Mouse (Mus musculus): ENCODE data around the gene Nhej1.
A peak's percentile ranks its signal among the peaks of the same experiment; 100 is the strongest.

Nhej1 gene

DNA sequence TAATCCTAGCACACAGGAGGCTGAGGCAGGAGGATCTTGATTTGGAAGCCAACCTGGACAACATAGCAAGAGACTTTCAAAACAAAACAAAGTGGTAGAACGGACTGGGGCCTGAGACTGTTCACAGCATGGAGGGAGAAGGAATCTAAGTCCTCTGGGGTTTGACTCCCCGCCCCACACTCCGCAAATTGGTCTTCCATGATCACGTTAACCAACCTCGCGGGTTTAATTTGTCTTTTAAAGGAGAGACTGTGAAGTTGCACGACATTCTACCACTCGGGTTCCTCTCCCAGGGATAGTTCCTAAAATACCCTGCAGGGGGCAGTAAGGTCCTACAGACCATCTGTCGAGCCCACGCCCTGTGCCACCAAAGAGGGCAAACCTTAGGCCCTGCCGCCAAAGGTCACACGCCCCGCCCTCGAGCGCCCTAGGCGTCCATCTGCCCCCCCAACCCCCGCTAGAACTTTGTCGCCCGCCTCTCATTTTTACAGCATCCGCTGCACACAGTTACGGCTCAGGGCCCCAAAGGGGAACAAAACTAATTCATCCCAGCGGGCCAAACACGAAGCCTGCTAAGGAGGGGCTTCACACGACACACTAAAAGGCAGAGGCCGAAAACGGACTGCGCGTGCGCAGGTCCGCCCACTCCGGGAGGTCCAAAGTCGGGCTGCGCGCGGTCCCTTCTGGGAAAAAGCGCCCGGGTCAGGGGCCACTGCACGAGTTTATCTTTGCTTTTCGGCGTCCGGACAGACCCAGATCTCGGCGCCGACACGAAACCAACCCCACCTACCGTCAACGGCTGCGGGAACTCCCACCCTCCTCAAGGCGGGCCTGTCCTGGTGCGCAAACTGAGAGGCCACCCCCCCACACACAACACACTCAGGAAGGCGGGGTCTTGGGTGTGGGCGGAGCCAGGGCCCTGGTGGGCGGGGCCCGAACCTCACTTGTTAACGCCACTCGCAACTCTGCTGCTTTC, at the start of gene Nhej1:
TSS of gene Nhej1 (minus strand) at position 855 of the 976 bp plus-strand sequence.
- DNase-seq = peak; percentile 95

DNA sequence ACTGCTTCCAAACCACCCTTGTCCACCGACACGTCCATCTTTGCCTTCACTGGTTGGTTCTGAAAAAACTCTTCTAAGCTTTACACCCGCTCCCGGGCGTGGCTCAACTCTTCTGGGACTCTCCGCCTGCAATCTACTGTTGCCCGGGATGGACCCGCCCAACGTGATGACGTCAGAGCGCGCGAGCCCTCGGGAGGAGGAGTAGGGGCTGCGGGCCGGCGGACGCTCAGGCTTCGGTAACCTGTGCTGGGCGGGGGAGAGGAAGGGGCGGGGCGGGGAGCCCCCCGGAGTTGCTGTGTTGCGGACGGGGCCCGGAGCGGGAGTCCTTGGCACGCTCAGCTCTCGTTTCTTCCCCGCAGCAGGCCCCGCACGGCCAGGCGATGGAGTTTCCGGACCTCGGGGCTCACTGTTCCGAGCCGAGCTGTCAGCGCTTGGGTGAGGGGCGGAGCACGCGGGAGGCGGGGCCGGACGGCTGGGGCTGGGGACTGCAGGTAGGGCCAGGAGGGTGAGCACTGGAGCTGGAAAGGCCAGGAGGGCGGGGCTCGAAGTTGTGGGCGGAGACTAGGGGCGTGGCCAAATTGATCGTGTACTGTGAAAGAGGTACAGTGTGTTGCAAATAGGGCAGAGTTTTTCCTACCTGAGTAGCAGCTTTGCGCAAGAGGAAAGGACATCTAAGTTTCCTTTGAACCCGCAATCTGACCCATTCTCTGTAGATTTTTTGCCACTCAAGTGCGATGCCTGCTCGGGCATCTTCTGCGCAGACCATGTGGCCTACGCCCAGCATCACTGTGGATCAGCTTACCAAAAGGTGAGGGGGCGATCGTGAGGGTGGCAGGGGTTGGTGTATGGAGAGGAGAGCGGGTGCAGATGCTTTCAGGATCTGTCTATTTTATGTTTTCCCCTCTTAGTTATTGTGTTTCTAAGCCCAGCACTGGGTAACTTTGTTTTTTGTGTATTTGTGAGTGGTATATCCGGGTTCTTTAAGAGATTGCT, 43.8 kb upstream of the Nhej1 start, which contains the start of gene Zfand2b:
TSS of gene Zfand2b (plus strand) at position 175 of the 993 bp plus-strand sequence.
- DNase-seq = peak; percentile 98

DNA sequence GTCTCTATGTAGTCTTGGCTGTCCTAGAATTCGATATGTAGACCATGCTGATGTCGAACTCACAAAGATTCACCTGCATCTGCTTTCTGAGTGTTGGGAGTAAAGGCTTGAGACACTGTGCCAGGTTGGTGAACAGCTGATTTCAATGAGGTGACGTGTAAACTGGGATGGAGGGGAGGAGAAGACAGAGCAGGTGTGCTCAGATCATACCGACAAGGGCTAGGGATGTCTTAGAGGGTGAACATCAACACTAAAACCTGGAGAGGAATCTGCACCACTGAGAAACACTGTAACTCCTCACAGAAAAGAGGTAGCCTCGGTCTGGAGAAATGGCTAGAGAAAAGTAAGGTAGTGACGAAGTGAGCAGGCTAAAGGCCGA, 43.1 kb upstream of the Nhej1 start:
- DNase-seq = no peak

DNA sequence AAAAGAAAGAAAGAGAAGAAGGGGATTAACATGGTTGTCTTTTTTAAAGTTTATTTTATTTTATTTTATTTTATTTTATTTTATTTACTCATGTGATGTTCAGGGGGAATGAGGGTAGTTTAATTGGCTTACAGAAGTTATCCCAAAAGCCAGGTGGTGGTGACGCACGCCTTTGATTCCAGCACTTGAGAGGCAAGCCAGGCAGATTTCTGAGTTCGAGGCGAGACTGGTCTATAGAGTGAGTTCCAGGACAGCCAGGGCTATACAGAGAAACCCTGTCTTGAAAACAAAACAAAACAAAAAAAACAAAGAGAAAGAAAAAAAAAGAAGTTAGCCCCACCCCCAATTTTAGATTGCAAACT, 35.2 kb upstream of the Nhej1 start:
- DNase-seq = no peak

DNA sequence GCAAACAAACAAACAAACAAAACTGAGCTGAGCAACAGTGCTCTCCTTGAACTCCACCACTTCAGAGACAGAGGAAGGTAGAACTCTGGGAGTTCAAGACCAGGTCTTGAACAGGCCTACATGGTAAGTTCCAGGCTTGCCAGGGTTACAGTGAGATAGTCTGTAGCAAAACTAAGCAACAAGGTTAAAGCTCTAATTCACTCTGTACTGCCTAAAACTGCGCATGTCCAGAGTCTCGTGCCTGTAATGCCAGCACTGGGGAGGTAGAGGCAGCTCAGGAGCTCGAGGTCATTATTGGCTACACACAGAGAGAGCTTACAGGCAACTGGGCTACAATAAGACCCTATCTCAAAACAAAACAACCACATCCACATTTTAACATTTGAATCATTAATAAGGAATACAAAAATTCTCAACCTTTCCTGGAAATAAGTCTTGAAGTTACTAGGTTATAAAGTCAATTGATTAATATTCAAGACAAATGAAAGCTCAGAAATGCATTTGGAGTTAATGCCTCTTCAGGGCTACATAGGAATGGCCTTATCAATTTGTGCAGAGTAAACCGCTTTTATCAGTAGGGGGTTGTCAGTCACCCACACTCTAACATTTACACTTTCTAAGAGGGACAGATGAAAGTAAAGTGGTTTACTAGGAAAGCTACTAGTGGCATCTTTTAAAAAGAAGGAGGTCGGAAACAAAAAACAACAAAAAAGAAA, 34.7 kb upstream of the Nhej1 start:
- DNase-seq = no peak

DNA sequence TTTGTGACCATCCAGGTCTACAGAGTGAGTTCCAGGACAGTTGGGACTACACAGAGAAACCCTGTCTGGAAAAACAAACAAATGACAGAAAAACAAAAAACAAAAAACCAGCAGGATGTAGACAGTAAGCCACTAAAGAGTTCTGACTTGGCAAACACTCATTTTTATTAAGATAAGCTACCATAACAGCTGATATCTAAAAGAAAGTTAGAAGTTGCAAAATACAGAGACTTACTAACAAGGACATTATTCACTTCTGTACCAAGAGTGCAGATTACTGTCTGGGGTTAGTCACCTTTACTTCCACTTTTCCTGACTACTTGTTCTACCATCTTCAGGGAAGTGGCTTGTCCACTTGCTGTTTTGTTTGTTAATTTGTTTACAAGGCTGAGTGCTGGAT, 34.0 kb upstream of the Nhej1 start:
- no peak for DNase-seq

DNA sequence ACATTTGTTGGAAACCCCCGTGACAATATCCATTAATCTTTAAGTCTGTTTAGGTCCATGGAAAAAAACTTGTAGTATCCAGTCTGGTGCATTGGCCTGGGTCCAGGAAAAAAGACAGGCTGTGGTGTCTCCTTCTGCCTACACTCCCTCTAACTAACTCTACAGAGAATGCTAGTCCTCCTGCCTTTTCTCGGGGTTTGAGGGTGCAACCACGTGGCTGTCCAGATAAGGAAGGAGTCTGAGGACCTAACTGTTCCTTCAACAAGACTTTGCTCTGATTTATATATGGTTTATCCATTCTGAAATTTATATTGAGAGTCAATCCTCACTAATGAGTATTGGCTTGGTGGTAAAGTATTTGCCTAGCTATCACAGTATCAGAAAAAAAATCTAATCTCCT, 30.8 kb upstream of the Nhej1 start:
- no peak for DNase-seq

DNA sequence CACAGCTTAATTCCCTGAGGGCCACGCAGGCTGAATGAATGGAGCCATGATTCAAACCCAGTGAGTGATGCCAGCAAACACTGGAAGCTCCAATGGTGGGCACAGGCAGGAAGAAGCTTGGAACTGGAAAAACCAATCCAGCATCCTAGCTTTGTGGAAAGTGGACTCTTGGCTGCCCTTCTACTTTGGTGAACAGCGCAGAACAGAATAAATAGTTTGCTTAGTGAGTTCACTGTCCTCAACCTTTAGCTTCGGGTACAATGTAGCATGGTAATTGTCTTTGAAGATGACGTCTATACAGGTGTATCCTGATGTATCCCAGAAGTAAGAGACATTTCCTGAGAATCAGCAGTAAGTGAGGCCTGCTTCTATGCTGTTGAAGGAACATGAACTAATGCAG, 23.7 kb upstream of the Nhej1 start:
- no peak for DNase-seq

DNA sequence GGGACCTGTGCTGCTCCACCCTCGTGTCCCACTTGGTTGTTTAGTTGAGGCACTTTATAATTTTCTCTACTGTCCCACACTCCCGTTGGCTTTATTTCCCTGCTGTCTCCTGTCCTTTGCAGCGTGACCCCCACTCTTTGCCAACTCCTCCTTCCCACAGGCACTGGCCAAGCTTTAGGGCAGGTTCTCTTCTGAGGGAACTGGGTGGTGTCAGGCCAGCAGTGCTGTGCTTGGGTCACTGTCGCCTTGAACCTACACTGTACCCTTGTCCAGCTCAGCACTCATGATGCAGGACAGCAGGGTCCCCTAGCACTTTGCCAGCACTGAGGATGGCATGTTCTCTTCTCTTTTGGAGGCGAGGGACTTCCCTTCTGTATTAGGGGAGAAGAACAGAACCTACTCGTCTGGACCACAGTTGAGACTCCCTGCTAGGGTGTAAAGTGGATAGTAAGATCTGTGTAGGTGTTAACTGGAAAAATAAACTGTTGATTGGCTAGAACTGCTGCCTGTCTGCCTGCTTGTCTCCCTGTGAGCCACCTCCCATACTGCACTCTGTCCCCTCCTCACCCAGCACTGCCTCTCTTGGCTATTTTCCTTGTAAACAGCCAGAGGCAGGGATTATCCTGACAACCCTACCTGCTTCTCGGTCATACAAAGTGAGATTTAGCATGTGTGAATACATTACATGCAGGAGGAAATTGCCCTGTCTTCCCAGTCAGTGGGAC, 22.6 kb upstream of the Nhej1 start:
- DNase-seq = peak; percentile 68

DNA sequence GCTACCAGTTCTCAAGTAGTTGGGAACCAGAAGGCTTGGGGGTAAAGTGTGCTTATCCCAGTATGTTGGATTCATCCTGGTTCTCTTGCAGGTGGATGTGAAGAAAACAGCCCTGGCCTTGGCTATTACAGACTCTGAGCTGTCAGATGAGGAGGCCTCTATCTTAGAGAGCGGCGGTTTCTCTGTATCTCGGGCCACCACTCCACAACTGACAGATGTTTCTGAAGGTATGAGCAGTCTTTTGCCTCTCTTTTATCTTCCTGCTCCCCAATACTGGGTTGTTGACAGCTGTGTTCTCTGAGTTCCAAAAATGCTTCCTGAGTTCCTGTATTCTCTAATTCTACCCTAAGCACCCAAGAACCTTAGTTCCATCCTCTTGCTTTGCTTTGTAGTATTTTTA, 20.6 kb upstream of the Nhej1 start:
- DNase-seq = no peak

DNA sequence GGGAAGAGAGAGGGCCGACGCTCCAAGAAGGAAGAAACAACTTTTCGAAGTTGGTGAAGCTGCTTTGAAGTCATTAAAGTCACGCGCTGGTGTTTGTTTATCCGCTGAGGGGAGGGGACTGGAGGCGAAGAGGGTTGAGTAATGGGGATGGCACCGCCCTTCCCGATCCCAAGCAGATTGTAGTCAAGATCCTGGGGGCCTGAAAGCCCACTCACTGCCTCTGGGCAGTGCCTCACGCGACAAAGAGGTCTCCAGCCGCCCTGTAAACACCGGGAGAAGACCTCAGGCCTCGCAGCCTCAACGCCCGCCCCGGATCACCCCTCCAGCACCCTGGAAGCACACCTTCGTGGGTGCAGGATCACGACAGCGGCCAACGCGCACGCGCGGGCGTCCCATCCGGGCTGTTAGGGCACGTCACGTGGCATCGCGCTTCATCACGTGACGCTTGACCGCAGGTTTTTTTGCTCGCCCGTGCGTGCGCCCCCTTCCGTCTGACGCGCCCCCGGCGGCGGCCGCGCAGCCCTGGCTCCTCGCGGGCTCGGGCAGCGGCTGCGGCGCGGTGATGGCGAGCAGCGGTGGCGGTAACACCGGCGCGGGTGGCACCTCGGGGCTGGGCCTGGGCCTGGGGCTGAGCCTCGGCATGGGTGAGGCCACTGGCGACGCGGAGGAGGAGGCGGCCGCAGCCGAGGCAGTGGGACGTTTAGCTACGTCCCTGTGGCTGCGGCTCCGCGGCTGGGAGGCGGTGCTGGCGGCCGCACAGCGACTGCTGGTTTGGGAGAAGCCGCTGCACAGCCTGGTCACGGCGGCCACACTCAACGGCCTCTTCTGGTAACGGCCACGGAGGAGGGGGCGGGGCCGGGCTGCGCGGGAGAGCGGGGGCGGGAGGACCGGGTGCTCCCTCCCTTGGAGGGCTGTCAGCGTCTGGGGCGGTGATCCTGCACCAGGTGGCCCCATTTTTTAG, 17.6 kb upstream of the Nhej1 start, which contains the start of the genes Cnppd1 and Retreg2:
TSS of gene Cnppd1 (minus strand) at position 411 of the 961 bp plus-strand sequence.
TSS of gene Retreg2 (plus strand) at position 478 of the 961 bp plus-strand sequence.
- DNase-seq = peak; percentile 96

DNA sequence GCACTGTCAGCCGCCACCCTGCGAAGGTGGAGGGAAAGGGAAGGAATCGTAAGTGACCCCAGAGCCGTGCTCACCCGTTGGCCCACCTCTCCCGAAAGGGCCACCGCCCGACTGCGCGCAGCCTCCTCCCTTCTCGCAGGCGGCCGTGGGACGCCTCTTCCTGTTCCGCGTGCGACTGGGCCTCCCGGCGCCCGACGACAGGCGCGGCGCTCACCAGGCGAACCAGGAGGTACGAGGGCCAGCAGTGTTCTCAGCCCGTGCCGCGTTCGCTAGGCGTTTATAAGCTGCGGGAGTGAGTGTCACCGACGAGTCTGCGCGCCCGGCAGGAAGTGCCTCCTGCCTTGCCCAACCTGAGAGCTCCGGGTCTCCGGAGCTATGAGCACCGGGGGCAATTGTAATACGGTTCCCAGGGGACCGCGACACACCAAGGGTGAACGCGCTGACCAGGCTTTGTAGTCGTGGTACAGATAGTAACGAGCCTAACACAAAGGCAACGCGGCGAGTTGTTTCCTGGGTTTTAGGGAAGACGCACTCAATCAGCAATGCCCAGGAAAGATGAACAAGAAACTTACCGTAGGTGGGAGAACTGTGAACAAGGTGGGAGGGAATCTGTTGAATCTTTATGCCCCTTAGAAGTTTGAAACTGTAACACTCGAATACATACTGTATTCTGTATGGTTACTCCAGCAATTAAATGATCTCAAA, 16.6 kb upstream of the Nhej1 start:
- DNase-seq = peak; percentile 66

DNA sequence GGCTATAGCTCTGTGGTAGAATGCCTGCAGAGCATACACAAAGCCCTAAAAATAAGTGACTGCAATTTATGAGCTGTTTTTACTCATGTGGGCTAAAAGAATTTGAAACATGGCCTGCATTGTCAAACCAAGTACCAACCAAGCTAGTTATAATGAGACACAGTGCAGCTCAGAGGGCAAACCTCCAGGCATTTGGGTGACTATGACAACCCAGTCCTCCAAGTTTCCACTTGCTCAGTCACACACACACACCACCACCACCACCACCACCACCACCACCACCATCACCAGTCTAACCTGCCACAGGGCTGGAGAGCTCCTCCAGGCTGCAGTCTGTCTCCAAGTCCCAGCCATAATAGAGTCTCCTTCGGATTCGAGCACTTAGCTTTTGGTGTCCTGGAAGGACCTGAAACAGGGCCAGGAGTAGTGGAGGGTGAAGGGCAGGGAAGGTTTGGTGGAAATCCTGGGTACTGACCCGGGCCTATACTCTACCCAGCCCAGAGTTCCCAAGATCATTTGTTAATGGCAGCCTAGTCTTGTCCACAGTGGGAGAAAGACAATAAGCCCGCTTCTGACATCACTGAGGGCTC, 15.7 kb upstream of the Nhej1 start:
- DNase-seq = peak; percentile 60

DNA sequence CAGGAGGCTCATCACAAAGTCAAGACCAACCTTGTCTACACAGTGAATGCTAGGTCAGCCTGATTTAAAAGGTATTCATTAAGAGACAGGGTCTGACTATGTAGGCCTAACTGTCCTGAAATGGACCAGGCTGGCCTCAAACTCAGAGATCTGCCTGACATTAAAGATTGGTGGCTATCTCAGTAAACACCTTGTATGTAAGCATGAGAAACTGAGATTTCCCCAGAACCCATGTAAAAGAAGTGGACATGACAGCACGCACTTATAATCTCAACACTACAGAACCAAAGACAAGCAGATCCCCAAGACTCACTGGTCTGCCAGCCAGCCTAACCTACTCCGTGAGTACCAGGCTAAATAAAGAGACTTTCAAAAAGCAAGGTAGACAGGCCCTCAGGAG, 13.4 kb upstream of the Nhej1 start:
- no peak for DNase-seq

DNA sequence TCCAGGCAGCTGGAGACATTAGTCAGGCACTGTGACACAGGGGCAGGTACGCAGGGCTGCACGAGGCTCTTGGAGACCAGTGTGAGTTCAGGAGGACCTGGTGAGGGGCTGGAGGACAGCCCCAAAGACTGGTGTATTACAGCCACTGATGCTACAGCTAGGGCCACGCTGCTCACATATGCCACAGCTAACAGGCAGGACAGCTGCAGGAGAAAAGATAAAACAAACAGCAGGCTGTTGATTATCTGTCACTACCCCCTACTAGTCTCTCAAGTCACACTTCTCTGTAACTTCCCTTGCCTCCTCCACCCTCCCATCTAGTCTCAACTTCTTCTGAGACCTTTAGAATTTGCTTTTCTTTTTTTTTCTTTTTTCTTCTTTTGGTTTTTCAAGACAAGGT, 11.7 kb upstream of the Nhej1 start:
- no peak for DNase-seq

DNA sequence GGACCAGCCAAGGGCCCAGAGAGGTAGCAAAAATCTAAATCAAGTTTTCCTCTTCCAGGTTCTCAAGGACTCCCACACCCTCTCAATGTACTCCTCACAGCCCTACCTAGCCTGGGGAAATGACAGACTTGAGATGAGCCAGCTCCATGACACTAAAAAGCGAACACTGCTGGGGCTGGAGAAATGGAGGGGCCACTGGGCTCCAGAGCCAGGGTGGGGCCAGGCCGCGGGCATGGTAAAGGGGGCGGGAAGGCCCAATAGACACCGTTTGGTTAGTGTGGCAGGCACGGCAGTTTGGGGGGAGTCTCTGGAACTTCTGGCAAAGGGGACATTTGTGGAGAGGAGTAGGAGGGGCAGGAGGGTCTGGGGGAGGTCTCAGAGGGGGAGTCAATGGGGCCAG, 11.3 kb upstream of the Nhej1 start:
- no peak for DNase-seq

DNA sequence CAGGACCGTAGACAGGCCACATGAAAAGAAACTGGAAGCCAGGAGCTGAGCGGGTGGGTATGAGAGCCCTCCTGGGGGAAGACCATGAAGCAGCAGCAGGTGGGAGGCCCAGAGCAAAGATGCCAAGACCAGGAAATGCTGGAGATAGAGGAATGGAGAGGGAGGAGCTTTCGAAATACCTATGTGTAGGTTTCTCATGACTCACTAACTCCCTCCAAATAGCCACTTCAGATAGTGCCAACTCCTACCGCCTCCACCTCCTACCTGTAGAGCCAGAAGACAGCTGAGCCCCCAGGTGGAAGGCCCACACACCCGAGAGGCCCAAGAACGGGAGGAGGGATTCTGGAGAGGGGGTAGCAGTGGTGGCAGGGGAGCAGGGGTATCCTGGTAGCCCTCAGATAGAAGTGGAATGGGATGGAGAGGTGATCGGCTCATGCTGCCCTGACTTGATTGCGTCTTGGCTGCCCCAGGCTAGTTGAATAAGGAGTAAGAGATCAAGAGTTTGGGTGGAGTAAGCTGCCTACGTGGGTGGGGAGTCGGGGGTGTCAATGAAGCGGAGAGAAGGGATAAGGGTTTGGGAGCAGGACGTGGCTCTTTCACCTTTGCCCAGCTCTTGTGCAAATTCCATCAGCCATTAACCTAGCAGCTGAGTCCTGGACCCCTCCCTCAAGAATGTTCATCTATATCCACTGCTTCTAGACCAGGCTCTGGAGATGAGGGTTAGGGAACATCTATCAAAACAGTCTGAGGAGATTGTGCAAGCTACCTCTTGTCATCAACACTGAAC, 8.6 kb upstream of the Nhej1 start, which contains the start of gene Slc23a3:
TSS of gene Slc23a3 (minus strand) at position 470 of the 787 bp plus-strand sequence.
- peak; percentile 81 for DNase-seq

DNA sequence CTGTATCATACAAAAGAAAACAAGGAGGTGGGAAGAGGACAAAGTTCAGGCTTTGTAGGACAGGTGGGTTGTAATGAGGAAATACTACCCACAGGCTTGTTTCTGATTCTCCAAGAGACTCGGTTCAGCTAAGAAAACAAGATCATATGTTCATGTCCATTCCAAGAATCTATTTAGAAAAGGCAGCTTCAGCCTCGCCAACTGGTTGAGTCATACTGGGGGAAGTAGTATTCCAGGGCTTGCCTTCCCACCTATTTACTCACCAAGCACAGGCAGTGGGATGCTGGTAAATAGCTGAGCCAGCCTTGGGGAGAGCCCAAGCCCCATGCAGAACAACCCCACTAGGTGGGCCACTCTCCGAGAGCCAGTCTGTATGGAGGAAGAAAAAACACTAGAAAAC, 3.6 kb upstream of the Nhej1 start:
- DNase-seq = no peak

DNA sequence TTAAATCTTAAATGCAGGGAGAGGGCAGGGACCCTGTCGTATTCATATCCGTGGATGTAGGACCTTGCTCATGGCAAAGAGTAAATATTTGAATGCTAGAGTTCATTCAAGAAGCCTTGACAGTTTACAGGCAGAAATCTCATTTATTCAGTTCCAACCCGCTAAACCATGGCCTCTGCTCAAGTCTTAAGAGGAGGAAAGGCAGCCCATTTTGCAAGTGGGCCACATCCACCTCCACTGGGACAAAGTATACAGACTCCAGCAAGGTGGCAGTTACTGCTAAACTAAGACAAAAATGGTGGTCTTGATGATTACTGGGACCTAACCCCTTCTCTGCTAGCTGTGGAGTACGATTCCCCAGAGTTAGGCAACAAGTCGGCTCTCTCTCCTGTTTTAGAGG, 418 bp upstream of the Nhej1 start:
- no peak for DNase-seq

Data from kidney, adult 11 months (tissue).